Mouse (Mus musculus): ENCODE data around the gene Spock1.

The Spock1 gene

GRCm38 (mm10) chr13:57414716-57415115 is 493.4 kb downstream of the Spock1 start:
- no peak for DNase-seq (ENCODE audit: extremely low read depth, low read depth, low spot score)

GRCm38 (mm10) chr13:57407666-57408065 is 500.5 kb downstream of the Spock1 start:
- DNase-seq (ENCODE audit: extremely low read depth, low read depth, low spot score): no peak

- DNase-seq (ENCODE audit: extremely low read depth, low read depth, low spot score): no peak
Measured at GRCm38 (mm10) chr13:57402386-57402785, 505.7 kb downstream of the Spock1 start.

GRCm38 (mm10) chr13:57372141-57372700 is 535.9 kb downstream of the Spock1 start:
- no peak for DNase-seq (ENCODE audit: extremely low read depth, low read depth, low spot score)

Data from fat pad, adult 2 months (tissue).